Mouse (Mus musculus) erythroblast, embryonic 14.5 days (primary cell): ENCODE measurements around the gene Gm10053.

Experiments used
- GATA1 ChIP-seq: IDR thresholded peaks from 2 replicates; pipeline ENCODE4 v1.6.1; 2012; ENCODE audit warnings: low read length, inconsistent platforms, mixed read lengths
- TAL1 ChIP-seq: IDR thresholded peaks from 3 replicates; pipeline ENCODE4 v1.6.1; 2012; ENCODE audit warnings: low read length, inconsistent platforms, mixed read lengths

- no peak for TF ChIP-seq GATA1
- no peak for TF ChIP-seq TAL1
Measured at GRCm38 (mm10) chr19:24900581-24901220, 25.2 kb downstream of the Gm10053 start, which contains the start of gene Foxd4.
